Mouse (Mus musculus): ENCODE data around the gene Krba1.

The Krba1 gene

DNA sequence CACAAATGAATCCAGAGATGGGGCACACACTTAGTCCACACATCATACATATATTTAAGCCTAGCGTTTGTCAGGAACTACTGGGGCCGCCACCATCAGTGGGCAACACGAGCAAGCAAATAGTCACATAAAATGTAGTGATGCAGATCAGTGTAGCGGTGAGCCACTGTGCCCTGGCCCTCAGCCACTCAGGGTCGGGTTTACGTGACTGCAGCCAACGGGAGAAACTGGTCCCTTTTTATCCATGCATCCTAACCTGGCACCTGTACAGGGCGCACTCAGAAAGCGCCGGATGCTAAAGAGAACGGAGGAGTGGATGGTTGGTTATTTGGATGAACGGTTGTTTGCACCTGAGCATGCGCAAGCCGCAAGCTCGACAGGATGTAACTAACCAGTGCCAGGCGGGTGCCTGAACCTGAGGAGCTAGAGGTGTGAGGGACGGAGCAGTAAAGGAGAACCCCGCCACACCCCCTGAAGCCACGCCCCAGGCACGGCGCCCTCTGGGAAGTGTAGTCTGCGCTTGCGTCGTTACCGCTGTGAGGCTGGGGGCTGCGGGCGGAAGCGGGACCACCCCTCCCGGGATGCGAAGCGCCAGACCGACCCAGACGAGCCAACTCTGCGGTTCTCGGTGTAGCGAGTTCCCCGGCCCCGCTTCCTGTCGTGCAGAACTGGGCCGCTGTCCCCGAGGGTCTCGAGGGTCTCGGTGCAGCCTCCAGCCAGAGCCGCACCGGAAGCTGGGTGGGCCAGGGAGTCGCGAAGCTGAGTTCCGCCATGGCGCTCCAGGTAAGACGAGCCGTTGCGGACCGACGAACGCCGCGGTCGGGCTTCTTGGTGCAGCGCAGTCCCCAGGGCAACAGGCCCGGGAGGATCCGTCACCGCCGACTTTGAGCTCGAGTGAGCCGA, at the start of gene Krba1:
Gene Krba1, plus strand, starts transcription at position 482 of the 903 bp plus-strand sequence.
- DNase-seq (ENCODE audit: low read depth, low spot score): peak; percentile 81

GRCm38 (mm10) chr6:48358897-48359296, 36.5 kb upstream of the Krba1 start:
- no peak for DNase-seq (ENCODE audit: low read depth, low spot score)

DNA sequence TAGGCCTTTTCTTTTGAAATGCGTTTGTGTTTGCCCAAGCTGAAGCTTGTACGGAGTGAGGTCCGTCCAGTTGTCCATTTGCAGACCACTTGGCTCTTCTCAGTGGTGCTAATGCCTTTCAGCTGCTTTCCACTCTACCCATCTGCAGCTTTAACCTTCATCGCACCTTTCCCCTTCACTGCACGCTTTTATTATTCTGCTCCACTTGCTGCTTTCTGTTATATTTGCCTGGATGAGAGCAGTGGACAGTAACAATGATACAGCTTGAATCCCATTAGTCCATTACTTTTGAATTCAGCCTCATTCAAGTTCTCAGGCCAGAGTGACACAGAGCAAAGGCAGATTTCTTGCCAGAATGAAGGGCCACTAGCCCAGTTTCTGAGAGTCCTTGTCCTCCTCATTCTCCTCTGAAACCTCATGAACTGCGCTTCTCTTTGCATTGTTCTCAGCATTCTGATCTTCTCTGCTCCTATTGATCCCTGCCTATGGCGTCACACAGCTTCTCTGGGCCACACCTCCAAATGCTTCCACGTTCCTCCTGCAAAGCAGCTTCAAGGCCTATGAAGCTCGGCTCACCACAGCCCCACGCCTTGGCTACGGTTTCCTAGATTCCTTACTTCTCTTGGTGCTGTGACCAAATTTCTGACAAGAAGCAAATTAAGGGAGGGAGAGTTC, 28.9 kb upstream of the Krba1 start:
- DNase-seq (ENCODE audit: low read depth, low spot score): peak; percentile 22

GRCm38 (mm10) chr6:48388221-48388620, 7.2 kb upstream of the Krba1 start:
- no peak for DNase-seq (ENCODE audit: low read depth, low spot score)

DNA sequence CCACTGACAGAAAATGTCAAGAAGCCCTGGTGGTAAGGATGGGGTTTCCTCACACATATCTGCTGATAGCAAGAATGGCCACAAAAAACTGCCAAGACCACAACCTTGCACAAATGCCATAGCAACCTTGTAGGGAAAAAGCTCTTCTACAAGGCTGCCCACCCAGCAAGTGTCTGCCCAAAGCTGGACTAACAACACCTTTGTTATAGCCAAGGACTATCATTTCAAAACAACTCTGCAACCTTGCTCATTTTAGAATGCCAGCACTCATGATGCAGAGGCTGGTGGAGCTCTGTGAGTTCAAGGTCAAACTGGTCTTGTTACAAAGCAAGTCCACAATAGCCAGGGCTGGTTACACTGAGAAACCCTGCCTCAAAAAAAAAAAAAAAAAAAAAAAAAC, 1.6 kb upstream of the Krba1 start:
- no peak for DNase-seq (ENCODE audit: low read depth, low spot score)

GRCm38 (mm10) chr6:48396008-48396595, 716 bp downstream of the Krba1 start:
- DNase-seq (ENCODE audit: low read depth, low spot score): no peak

DNA sequence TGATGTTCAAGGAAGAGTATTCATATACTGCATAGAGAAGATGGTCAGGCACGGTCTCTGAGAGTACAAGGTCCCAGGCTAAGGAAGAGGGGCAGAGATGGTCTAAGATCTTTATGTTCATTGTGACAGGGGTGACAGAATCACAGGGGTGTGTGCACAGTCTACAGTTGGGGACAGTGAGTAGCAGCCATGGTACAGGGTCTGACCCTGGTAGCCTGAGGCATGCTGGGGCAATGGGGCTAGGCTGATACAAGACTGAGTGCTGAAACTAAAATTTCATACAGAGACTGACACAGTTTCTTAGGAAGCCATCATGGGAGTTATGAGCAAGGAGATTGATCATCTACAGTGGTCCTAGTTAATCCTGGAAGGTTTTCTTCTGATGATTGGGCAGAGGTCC, 1.3 kb downstream of the Krba1 start:
- DNase-seq (ENCODE audit: low read depth, low spot score): no peak

GRCm38 (mm10) chr6:48397336-48397735, 1.9 kb downstream of the Krba1 start:
- DNase-seq (ENCODE audit: low read depth, low spot score): no peak

DNA sequence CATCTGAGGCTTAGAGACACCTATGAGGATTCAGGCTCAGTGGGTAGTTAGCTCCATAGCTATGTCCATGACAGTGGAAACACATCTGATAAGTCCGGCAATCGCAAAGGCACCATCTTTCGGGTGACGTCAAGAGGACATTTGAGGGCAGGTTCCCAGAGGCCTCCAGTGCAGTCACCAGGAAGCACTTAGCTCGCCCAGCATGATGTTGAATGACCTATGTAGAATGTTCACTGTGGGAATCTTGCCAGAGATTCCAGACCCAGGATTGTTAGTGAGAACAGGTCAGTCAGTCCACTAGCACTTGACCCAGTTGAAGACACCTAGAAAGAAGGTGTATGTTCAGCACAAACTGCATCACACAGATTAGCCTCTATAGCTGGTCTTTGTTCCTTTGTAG, 4.5 kb downstream of the Krba1 start:
- DNase-seq (ENCODE audit: low read depth, low spot score): no peak

DNA sequence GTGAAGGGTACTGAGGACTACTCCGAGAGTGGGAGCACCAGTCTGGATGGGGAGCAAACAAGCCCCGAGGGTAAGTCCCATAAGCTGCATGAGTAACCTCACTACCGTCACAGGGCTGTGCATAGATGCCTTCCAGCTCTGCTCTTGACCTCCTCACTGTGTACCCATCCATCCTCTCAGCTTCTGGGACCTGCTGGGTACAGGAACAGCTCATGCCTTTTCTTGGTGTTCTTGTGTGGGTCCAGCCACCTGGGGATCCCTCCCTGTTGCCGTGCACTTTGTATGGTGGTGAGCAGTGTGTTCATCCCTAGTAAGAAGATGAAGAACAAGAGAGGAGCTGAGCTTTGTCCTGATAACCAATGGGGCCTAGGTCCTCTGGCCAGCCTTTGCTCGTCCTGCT, 8.7 kb downstream of the Krba1 start:
- DNase-seq (ENCODE audit: low read depth, low spot score): no peak

DNA sequence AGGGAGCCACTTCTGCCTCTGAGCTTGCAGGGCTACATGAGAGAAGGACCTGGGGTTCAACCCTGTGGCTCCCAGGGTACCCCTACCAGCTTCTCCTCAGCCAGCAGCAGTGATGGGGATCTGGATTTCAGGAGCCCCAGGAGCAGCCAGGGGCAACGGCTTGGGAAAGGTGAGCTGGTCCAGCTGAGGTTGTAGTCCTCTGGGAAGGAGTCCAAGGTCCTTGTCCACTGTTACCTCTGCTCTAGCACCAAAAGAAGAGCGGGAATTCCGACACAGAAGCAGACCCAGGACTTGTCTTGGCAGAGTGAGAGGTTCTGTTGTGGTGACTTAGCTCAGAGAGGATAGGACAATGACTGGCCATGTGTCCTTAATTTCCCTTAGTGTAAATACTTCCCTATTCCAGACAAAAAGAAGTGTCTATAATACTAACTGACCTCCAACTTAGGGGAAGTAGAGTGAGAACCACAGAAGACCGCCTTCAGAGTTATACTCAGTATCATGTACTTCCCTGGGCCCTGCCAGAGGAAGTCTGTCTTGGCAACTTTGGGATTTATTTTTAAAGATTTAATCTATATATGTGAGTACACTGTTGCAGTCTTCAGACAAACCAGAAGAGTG, 14.4 kb downstream of the Krba1 start:
- DNase-seq (ENCODE audit: low read depth, low spot score): no peak

- DNase-seq (ENCODE audit: low read depth, low spot score): no peak
These were observed 15.2 kb downstream of the Krba1 start for GRCm38 (mm10) chr6:48410551-48410950.

DNA sequence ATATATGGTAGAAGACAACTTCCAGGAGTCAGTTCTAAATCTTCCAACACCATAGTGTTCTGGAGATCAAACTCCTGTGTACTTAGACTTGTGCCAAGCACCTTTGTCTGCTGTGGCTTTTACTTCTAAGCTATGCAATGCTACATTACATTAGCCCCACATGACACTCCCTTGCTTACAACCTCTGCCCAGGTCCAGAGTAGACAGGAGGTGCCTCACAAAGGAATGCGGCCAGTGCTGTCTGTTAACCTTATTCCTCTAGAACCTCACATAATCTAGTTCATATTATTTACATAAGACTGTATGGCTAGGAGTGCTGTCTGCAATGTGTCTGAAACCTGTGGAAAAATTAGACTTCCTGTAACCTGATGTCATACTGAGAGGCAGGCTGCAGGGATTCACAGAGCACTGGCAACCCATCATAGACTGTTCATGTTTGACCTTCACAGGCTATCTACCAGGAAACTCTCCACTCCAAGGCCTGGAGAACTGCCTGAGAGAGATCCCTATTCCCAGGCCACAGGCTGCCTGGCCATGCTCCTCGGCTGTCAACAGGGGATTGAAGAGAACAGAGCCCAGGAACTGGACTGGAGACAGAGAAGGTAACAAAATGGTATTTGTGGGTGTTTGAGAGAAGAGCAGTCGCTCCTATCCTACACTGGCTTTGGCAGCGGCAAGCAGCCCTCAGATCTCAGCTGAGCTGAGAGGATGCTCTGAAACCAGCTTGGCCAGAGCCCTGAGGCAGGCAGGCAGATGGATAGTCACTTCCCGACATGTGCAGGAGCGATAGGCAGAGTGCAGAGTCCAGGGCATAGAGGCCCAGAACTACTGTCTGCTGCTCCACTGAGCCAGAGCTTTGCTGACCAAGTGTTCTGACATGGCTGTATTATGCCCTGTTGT, 16.1 kb downstream of the Krba1 start:
- no peak for DNase-seq (ENCODE audit: low read depth, low spot score)

- no peak for DNase-seq (ENCODE audit: low read depth, low spot score)
These were observed 16.8 kb downstream of the Krba1 start for GRCm38 (mm10) chr6:48412147-48412546.

DNA sequence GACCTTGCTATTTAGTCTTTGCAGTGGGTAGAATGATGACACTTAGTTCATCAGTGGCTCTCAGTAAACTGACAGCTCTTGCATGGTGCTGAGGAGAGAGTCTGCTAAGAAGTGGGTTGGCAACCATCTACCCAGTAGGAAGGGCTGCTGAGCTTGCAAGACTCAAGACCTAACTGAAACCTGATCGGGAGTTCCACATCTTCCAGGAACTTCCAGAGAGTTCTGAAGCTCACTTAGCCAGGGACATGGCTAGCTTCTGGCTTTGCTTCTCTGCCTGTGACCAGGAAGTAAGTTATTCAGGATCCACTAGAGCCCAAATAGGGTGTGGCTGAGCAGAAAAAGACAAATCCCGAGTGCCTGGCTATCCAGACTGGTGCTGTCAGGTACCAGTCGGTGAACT, 17.3 kb downstream of the Krba1 start:
- no peak for DNase-seq (ENCODE audit: low read depth, low spot score)

DNA sequence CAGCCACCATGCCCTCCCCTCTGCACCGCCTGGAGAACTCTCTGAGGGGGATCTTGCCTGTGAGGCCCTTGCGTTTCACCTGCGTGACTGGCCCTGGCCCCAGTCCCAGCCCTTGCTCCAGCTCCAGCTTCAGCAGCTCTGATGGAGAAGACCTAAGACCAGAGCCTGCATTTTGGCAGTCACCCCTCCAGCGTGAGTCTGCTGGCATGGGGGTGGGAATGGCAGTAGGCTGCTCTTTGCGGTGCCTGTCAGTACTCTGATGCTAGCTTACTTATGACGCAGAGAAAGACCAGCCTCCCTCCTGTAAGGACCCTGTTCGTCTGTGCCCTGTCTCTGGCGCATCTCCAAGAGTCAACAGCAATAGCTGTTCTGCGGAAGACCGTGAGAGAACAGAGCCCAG, 17.7 kb downstream of the Krba1 start:
- DNase-seq (ENCODE audit: low read depth, low spot score): no peak

DNA sequence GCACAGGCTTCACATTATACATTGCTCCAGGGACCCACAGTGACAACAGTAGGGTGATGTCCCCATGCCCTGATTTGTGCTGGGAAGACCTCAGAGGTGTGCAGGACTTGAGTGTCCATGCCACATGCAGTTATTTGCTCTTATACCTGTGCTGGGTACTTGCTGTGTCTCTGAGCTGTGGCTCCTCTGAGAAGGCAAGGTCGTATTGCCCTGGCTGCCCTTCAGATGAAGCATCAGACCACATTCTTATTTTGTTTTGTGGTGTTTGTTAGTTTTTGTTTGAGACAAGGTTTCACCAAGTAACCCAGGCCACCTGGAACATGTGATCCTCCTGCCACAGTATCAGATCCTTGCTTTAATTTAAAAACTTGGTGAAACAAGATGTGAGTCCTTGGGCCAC, 19.5 kb downstream of the Krba1 start:
- no peak for DNase-seq (ENCODE audit: low read depth, low spot score)

GRCm38 (mm10) chr6:48415636-48416035, 20.2 kb downstream of the Krba1 start:
- no peak for DNase-seq (ENCODE audit: low read depth, low spot score)

DNA sequence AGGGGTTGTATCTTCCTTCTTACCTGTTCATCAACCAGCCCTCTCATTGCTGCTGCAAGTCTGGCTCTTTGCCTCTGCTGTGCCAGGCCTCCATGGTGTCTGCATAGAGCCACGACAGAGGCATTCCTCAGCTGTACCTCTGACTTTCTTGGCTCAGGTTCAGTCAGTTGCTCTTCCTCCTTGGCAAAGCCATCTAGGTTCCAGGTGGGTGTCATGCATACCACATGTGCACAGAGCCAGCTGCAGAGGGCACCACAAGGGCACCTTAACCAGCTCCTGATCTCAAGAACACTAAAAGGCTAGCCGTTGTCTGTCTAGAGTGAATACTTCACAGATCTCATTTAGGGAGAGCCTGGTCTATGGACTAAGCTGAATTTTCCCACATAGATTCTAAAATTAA, 21.1 kb downstream of the Krba1 start:
- DNase-seq (ENCODE audit: low read depth, low spot score): no peak

- DNase-seq (ENCODE audit: low read depth, low spot score): no peak
These were observed 25.3 kb downstream of the Krba1 start for GRCm38 (mm10) chr6:48420647-48421046.

GRCm38 (mm10) chr6:48423336-48423735, 27.9 kb downstream of the Krba1 start:
- no peak for DNase-seq (ENCODE audit: low read depth, low spot score)
